Mouse (Mus musculus) MEL (cell line): ENCODE measurements around the gene 1520401A03Rik.

Experiments used
- CHD2 ChIP-seq: IDR thresholded peaks from 2 replicates; pipeline ENCODE4 v1.6.1; 2011; ENCODE audit warnings: low read length, improper control_type of control experiment
- CTCF ChIP-seq, 3 experiments: IDR thresholded peaks in 2 of 3; conservative IDR thresholded peaks in 1 of 3; 2 replicates each; pipeline ENCODE4 v1.5.1; 2011 to 2012; ENCODE audit warnings: low read length in 3 of 3, low read depth in 2 of 3, mild to moderate bottlenecking in 2 of 3, improper control_type of control experiment in 1 of 3, inconsistent platforms in 1 of 3, mixed read lengths in 1 of 3, moderate library complexity in 1 of 3; ENCODE audit not compliant: control insufficient read depth in 1 of 3, insufficient read depth in 1 of 3, poor library complexity in 1 of 3, severe bottlenecking in 1 of 3
- ELF1 ChIP-seq: IDR thresholded peaks from 2 replicates; pipeline ENCODE4 v1.6.1; 2014; ENCODE audit warnings: low read depth, mild to moderate bottlenecking, inconsistent platforms, low read length, improper control_type of control experiment, moderate library complexity
- EP300 ChIP-seq, 2 experiments: IDR thresholded peaks; 2 replicates each; pipeline ENCODE4 v1.6.1; 2011; ENCODE audit warnings: improper control_type of control experiment in 2 of 2, low read length in 2 of 2, low read depth in 1 of 2, mild to moderate bottlenecking in 1 of 2
- GABPA ChIP-seq: IDR thresholded peaks from 2 replicates; pipeline ENCODE4 v1.6.1; 2012; ENCODE audit warnings: low read depth, mild to moderate bottlenecking, inconsistent platforms, low read length, improper control_type of control experiment, moderate library complexity
- MAX ChIP-seq: IDR thresholded peaks from 2 replicates; pipeline ENCODE4 v1.6.1; 2011; ENCODE audit warnings: low read length, improper control_type of control experiment
- NRF1 ChIP-seq: IDR thresholded peaks from 2 replicates; pipeline ENCODE4 v1.6.1; 2014; ENCODE audit warnings: low read depth, mild to moderate bottlenecking, inconsistent platforms, low read length, improper control_type of control experiment, moderate library complexity; ENCODE audit not compliant: poor library complexity, insufficient read depth, severe bottlenecking
- POLR2A ChIP-seq, 2 experiments: IDR thresholded peaks; 2 replicates each; pipeline ENCODE4 v1.6.1; 2011 to 2012; ENCODE audit warnings: low read length in 2 of 2, mild to moderate bottlenecking in 2 of 2, control low read depth in 1 of 2, improper control_type of control experiment in 1 of 2, low read depth in 1 of 2, moderate library complexity in 1 of 2; ENCODE audit not compliant: control insufficient read depth in 1 of 2, insufficient read depth in 1 of 2, poor library complexity in 1 of 2
- POLR2AphosphoS5 ChIP-seq: IDR thresholded peaks from 2 replicates; pipeline ENCODE4 v1.6.1; 2012; ENCODE audit warnings: low read depth, borderline replicate concordance, mild to moderate bottlenecking, inconsistent platforms, low read length, moderate library complexity, mixed read lengths
- TAL1 ChIP-seq: IDR thresholded peaks from 2 replicates; pipeline ENCODE4 v1.6.1; 2012; ENCODE audit warnings: mild to moderate bottlenecking, inconsistent platforms, low read length, moderate library complexity, mixed read lengths
- TBP ChIP-seq: IDR thresholded peaks from 2 replicates; pipeline ENCODE4 v1.8.0; 2011; ENCODE audit warnings: low read depth, low read length, improper control_type of control experiment
- ZC3H11A ChIP-seq: IDR thresholded peaks from 2 replicates; pipeline ENCODE4 v1.6.1; 2012; ENCODE audit warnings: low read depth, mild to moderate bottlenecking, inconsistent platforms, low read length, improper control_type of control experiment

GRCm38 (mm10) chr17:23719455-23719854 lies 3.1 kb downstream of the 1520401A03Rik start:
- TF ChIP-seq ZC3H11A: no peak
- TF ChIP-seq CTCF (IDR thresholded peaks at IDR 0.05 in 2 of 3, conservative IDR thresholded peaks at IDR 0.05 in 1 of 3; ENCODE audit: control insufficient read depth in 1 of 3, insufficient read depth in 1 of 3, low read depth in 2 of 3, low read length in 3 of 3, poor library complexity in 1 of 3, severe bottlenecking in 1 of 3): no peak
- TF ChIP-seq CHD2: no peak
- TF ChIP-seq EP300 (IDR thresholded peaks at IDR 0.05; ENCODE audit: low read depth in 1 of 2, low read length in 2 of 2): no peak
- no peak for TF ChIP-seq ELF1
- no peak for TF ChIP-seq NRF1
- TF ChIP-seq TBP: no peak
- TF ChIP-seq MAX: no peak
- no peak for TF ChIP-seq TAL1
- TF ChIP-seq POLR2AphosphoS5: no peak
- TF ChIP-seq POLR2A (IDR thresholded peaks at IDR 0.05; ENCODE audit: control insufficient read depth in 1 of 2, insufficient read depth in 1 of 2, low read depth in 1 of 2, low read length in 2 of 2, poor library complexity in 1 of 2): no peak
- no peak for TF ChIP-seq GABPA
